Mouse (Mus musculus) heart, embryonic 11.5 days (tissue): ENCODE results near the gene Klk1. TPM values are rescaled to one million over a fixed set of nuclear protein-coding genes. Genes with fewer than 3 reads are reported as not detected.

Experiments
- ATAC-seq: fragments of 200-750 bp; cut with Nextera tagmentation; replicated peaks from 2 replicates; pipeline ENCODE4 v1.8.0; 2017; ENCODE audit warnings: moderate library complexity; ENCODE audit not compliant: insufficient number of reproducible peaks, low FRiP score, low TSS enrichment
- H3K27ac ChIP-seq: fragments of 300-500 bp; sonication (generic); 2 replicates; pipeline ENCODE4 v1.5.1; 2014; ENCODE audit warnings: mild to moderate bottlenecking, low read depth, low read length
- H3K27me3 ChIP-seq: fragments of 300-500 bp; sonication (generic); 2 replicates; pipeline ENCODE4 v1.6.1; 2014; ENCODE audit warnings: mild to moderate bottlenecking, low read length, mixed read lengths; ENCODE audit not compliant: control insufficient read depth, insufficient read depth
- H3K36me3 ChIP-seq: fragments of 300-500 bp; sonication (generic); 2 replicates; pipeline ENCODE4 v1.6.1; 2014; ENCODE audit warnings: mild to moderate bottlenecking, low read length, moderate library complexity, mixed read lengths; ENCODE audit not compliant: control insufficient read depth, insufficient read depth
- H3K4me1 ChIP-seq: fragments of 300-500 bp; sonication (generic); 2 replicates; pipeline ENCODE4 v1.6.1; 2014; ENCODE audit warnings: low read length; ENCODE audit not compliant: control insufficient read depth, insufficient read depth
- H3K4me2 ChIP-seq: fragments of 300-500 bp; sonication (generic); 2 replicates; pipeline ENCODE4 v1.6.1; 2014; ENCODE audit warnings: mild to moderate bottlenecking, moderate library complexity
- H3K4me3 ChIP-seq: fragments of 300-500 bp; sonication (generic); 2 replicates; pipeline ENCODE4 v1.5.1; 2014; ENCODE audit warnings: low read depth, low read length
- H3K9ac ChIP-seq: fragments of 300-500 bp; sonication (generic); 2 replicates; pipeline ENCODE4 v1.6.1; 2014; ENCODE audit warnings: mild to moderate bottlenecking, low read depth, low read length, moderate library complexity
- H3K9me3 ChIP-seq: fragments of 300-500 bp; sonication (generic); replicated peaks from 2 replicates; pipeline ENCODE4 v1.6.1; 2016; ENCODE audit warnings: low read length; ENCODE audit not compliant: control insufficient read depth
- WGBS: fragments of 180-500 bp; shearing (Covaris S2); extraction: QIAGEN DNeasy Blood & Tissue Kit; methylation state at CpG from one replicate; pipeline ENCODE4 v1.1.7; 2014; ENCODE audit not compliant: insufficient replicate concordance; 5-methylcytosine and 5-hydroxymethylcytosine counted together
- polyA plus RNA-seq: library from polyadenylated mRNA; unstranded; fragments of >200 nt; fragmentation: Nextera tagmentation; extraction: Ambion mirVana; gene quantifications from 2 replicates; pipeline ENCODE4 v1.2.1, GENCODE M21; 2014

The Klk1 gene
- polyA plus RNA-seq, 1 experiment from 2014 or later = not detected

GRCm38 (mm10) chr7:44262791-44263643 lies 37.9 kb downstream of the Klk1 start:
- Histone ChIP-seq H3K4me2 (peak overlapping the region; percentile 45), H3K4me1 (no peaks in the 10 kb centered on the region), H3K36me3 (no peaks in the 10 kb centered on the region), H3K27ac (no peak overlapping the region), H3K4me3 (no peak overlapping the region; the same call in 1 of the 2 replicates), H3K9me3 (no peaks in the 10 kb centered on the region), H3K27me3 (peaks cover 30% of the 10 kb centered on the region), H3K9ac (no peak overlapping the region)
- ATAC-seq = 0 out of 2 replicates have a peak, but pooled peaks have one; percentile 24
- WGBS = 4% methylated on average over 34 of the region's 34 CpGs

GRCm38 (mm10) chr7:44268117-44268516 lies 43.0 kb downstream of the Klk1 start:
- H3K9ac ChIP-seq = no peak overlapping the region
- H3K4me3 ChIP-seq = no peak overlapping the region
- H3K9me3 ChIP-seq = no peaks in the 10 kb centered on the region
- H3K27ac ChIP-seq = no peak overlapping the region
- 74% methylated on average over 11 of the region's 11 CpGs for WGBS
- no peak overlapping the region for H3K4me2 ChIP-seq
- ATAC-seq = no peak
- H3K27me3 ChIP-seq = peaks cover 26% of the 10 kb centered on the region
- H3K4me1 ChIP-seq = no peaks in the 10 kb centered on the region
- no peaks in the 10 kb centered on the region for H3K36me3 ChIP-seq

DNA sequence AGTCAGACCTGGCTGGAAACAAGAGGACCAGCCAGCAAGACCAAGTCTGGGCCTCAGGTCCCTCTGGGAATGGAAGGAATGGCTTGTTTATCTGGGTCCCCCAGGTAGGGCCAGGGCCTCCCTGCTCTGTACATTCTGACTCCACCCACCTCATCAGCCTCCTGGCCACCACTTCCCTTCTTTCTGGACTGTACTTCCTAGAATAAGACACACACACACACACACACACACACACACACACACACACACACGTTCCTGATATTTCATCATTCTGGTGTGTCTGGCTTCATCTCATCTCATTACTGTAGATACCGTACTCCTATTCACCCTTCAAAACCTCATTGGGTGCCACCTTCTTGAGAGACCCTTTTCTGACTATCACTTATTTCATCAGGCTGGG lies 44.2 kb downstream of the Klk1 start:
- H3K27me3 ChIP-seq = peaks cover 25% of the 10 kb centered on the region
- no peak for ATAC-seq
- no peaks in the 10 kb centered on the region for H3K36me3 ChIP-seq
- H3K4me1 ChIP-seq = no peaks in the 10 kb centered on the region
- no peak overlapping the region for H3K4me2 ChIP-seq
- no peak overlapping the region for H3K9ac ChIP-seq
- H3K4me3 ChIP-seq = no peak overlapping the region
- H3K27ac ChIP-seq = no peak overlapping the region
- no peaks in the 10 kb centered on the region for H3K9me3 ChIP-seq
- 72% methylated on average over 2 of the region's 2 CpGs for WGBS

DNA sequence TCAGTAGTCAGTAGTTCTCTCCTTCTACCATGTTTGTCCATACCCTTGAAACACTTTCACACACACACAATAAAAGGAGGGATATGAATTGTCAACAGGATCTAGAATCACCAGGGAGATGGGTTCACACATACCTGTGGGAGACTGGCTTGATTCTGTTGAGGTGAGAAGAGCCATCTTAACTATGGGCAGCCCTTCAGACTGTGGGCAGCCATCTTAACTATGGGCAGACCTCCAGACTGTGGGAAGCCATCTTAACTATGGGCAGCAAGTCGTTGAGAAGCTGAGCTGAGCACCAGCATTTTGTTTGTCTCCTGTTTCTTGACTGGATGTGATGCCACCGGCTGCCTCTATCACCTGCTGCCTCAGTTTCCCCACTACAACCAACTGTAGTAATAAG lies 46.1 kb downstream of the Klk1 start:
- no peak overlapping the region for H3K4me2 ChIP-seq
- WGBS = 67% methylated on average over 2 of the region's 2 CpGs
- H3K9me3 ChIP-seq = no peaks in the 10 kb centered on the region
- no peak for ATAC-seq
- no peaks in the 10 kb centered on the region for H3K36me3 ChIP-seq
- H3K9ac ChIP-seq = no peak overlapping the region
- peaks cover 23% of the 10 kb centered on the region for H3K27me3 ChIP-seq
- H3K4me3 ChIP-seq = no peak overlapping the region
- no peak overlapping the region for H3K27ac ChIP-seq
- no peaks in the 10 kb centered on the region for H3K4me1 ChIP-seq

GRCm38 (mm10) chr7:44272546-44272945 lies 47.4 kb downstream of the Klk1 start:
- 82% methylated on average over 7 of the region's 7 CpGs for WGBS
- H3K4me1 ChIP-seq = no peaks in the 10 kb centered on the region
- no peak overlapping the region for H3K9ac ChIP-seq
- H3K4me3 ChIP-seq = no peak overlapping the region
- peaks cover 19% of the 10 kb centered on the region for H3K27me3 ChIP-seq
- ATAC-seq = no peak
- H3K36me3 ChIP-seq = no peaks in the 10 kb centered on the region
- H3K4me2 ChIP-seq = no peak overlapping the region
- no peaks in the 10 kb centered on the region for H3K9me3 ChIP-seq
- H3K27ac ChIP-seq = no peak overlapping the region

- no peak for ATAC-seq
- no peak overlapping the region for H3K9ac ChIP-seq
- no peaks in the 10 kb centered on the region for H3K4me1 ChIP-seq
- H3K4me2 ChIP-seq = no peak overlapping the region
- peaks cover 19% of the 10 kb centered on the region for H3K27me3 ChIP-seq
- no peak overlapping the region for H3K4me3 ChIP-seq
- WGBS = 58% methylated on average over 7 of the region's 7 CpGs
- H3K36me3 ChIP-seq = no peaks in the 10 kb centered on the region
- H3K27ac ChIP-seq = no peak overlapping the region
- H3K9me3 ChIP-seq = 0 out of 2 replicates have a peak, but pooled peaks cover 2% of the 10 kb centered on the region
Measured at GRCm38 (mm10) chr7:44273446-44273845, 48.3 kb downstream of the Klk1 start.

GRCm38 (mm10) chr7:44274096-44274495 lies 48.9 kb downstream of the Klk1 start:
- Histone ChIP-seq H3K9me3 (0 out of 2 replicates have a peak, but pooled peaks cover 2% of the 10 kb centered on the region), H3K4me3 (no peak overlapping the region), H3K9ac (no peak overlapping the region), H3K36me3 (no peaks in the 10 kb centered on the region), H3K4me2 (no peak overlapping the region), H3K27ac (no peak overlapping the region), H3K4me1 (no peaks in the 10 kb centered on the region), H3K27me3 (peaks cover 16% of the 10 kb centered on the region)
- ATAC-seq = no peak
- 21% methylated on average over 11 of the region's 11 CpGs for WGBS

GRCm38 (mm10) chr7:44275546-44275945 lies 50.4 kb downstream of the Klk1 start:
- H3K4me3 ChIP-seq = no peak overlapping the region
- WGBS = 62% methylated on average over 3 of the region's 3 CpGs
- no peaks in the 10 kb centered on the region for H3K36me3 ChIP-seq
- H3K27me3 ChIP-seq = peaks cover 14% of the 10 kb centered on the region
- no peak for ATAC-seq
- no peak overlapping the region for H3K4me2 ChIP-seq
- H3K9ac ChIP-seq = no peak overlapping the region
- H3K27ac ChIP-seq = no peak overlapping the region
- H3K4me1 ChIP-seq = no peaks in the 10 kb centered on the region
- H3K9me3 ChIP-seq = 0 out of 2 replicates have a peak, but pooled peaks cover 2% of the 10 kb centered on the region
